Mouse (Mus musculus) lung, postnatal 0 days (tissue): ENCODE data around the gene Gse1.

Experiments
- CTCF ChIP-seq: IDR thresholded peaks from 2 replicates; pipeline ENCODE4 v1.5.1; 2016; ENCODE audit warnings: antibody characterized with exemption, mild to moderate bottlenecking
- EP300 ChIP-seq: IDR thresholded peaks from 2 replicates; pipeline ENCODE4 v1.6.1; 2016; ENCODE audit warnings: antibody characterized with exemption, mild to moderate bottlenecking, control low read depth

DNA sequence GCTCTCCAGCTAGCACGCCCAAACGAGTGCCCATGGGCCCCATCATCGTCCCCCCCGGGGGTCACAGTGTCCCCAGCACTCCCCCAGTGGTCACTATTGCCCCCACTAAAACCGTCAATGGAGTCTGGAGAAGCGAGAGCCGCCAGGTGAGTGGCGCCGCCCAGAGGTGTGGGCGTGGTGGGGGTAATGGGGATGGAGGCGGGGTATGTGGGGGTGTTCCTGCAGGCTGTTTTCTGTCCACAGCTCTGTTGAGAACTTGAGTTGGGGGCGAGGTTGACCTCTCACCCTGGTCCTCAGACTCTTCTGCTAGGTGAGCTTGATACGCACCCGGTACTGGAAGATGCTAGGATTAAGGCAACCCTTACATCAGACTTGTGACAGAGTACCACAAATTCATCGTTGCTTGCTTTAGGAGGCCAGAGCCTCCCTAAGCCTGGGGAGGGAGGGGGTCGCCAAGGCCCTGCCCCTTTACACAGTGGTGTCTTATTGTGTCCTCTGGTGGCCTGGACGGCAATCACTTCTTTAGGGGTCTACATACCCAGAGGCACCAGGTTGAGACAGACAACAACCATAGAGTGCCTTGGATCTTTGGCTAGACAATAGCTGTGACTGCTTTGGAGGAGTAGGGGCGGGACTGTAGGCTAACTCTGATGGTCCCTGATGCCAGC is 334.6 kb downstream of the Gse1 start:
- TF ChIP-seq CTCF, result no peak
- TF ChIP-seq EP300, result no peak
